Mouse (Mus musculus): ENCODE measurements around the gene Eef1e1. TPM values are rescaled to one million over a fixed set of nuclear protein-coding genes. Genes with fewer than 3 reads are reported as not detected.
A peak's percentile ranks its signal among the peaks of the same experiment; 100 is the strongest.

Eef1e1 gene
- polyA plus RNA-seq, 1 experiment from 2014 or later, result 107 TPM

GRCm38 (mm10) chr13:38616887-38617286, 42.0 kb downstream of the Eef1e1 start:
- no peaks in the 10 kb centered on the region for H3K27me3 ChIP-seq (replicated peaks)
- ATAC-seq (replicated peaks), result no peak
- H3K4me1 ChIP-seq, result no peaks in the 10 kb centered on the region
- no peaks in the 10 kb centered on the region; the same call in 1 of the 2 replicates for H3K36me3 ChIP-seq (replicated peaks)
- H3K27ac ChIP-seq, result no peak overlapping the region
- H3K9ac ChIP-seq, result no peak overlapping the region
- 89% methylated on average over 4 of the region's 4 CpGs for WGBS
- no peaks in the 10 kb centered on the region for H3K9me3 ChIP-seq
- no peak overlapping the region for H3K4me2 ChIP-seq
- H3K4me3 ChIP-seq, result no peak overlapping the region

GRCm38 (mm10) chr13:38615656-38616055, 43.2 kb downstream of the Eef1e1 start:
- no peaks in the 10 kb centered on the region for H3K27me3 ChIP-seq (replicated peaks)
- H3K9me3 ChIP-seq, result no peaks in the 10 kb centered on the region
- H3K4me2 ChIP-seq, result no peak overlapping the region
- H3K27ac ChIP-seq, result no peak overlapping the region
- no peak for ATAC-seq (replicated peaks)
- WGBS, result 95% methylated on average over 5 of the region's 5 CpGs
- no peak overlapping the region for H3K9ac ChIP-seq
- no peaks in the 10 kb centered on the region for H3K4me1 ChIP-seq
- H3K4me3 ChIP-seq, result no peak overlapping the region
- H3K36me3 ChIP-seq (replicated peaks), result no peaks in the 10 kb centered on the region; the same call in 1 of the 2 replicates

GRCm38 (mm10) chr13:38614298-38614697, 44.6 kb downstream of the Eef1e1 start:
- Histone ChIP-seq H3K36me3 (replicated peaks) (no peaks in the 10 kb centered on the region; the same call in 1 of the 2 replicates), H3K4me2 (no peak overlapping the region), H3K4me1 (no peaks in the 10 kb centered on the region), H3K27ac (no peak overlapping the region), H3K27me3 (replicated peaks) (no peaks in the 10 kb centered on the region), H3K9me3 (no peaks in the 10 kb centered on the region), H3K4me3 (no peak overlapping the region), H3K9ac (no peak overlapping the region)
- WGBS, result 67% methylated on average over 5 of the region's 5 CpGs
- ATAC-seq (replicated peaks), result no peak

- no peak overlapping the region for H3K4me3 ChIP-seq
- no peaks in the 10 kb centered on the region for H3K9me3 ChIP-seq
- H3K27me3 ChIP-seq (replicated peaks), result no peaks in the 10 kb centered on the region
- no peak overlapping the region for H3K4me2 ChIP-seq
- H3K9ac ChIP-seq, result no peak overlapping the region
- 91% methylated on average over 8 of the region's 8 CpGs for whole genome bisulfite sequencing
- no peaks in the 10 kb centered on the region; the same call in 1 of the 2 replicates for H3K36me3 ChIP-seq (replicated peaks)
- H3K27ac ChIP-seq, result no peak overlapping the region
- no peaks in the 10 kb centered on the region for H3K4me1 ChIP-seq
- ATAC-seq (replicated peaks), result no peak
These were observed 45.3 kb downstream of the Eef1e1 start for GRCm38 (mm10) chr13:38613583-38613982.

- Histone ChIP-seq H3K9ac (no peak overlapping the region), H3K4me1 (no peaks in the 10 kb centered on the region), H3K36me3 (replicated peaks) (no peaks in the 10 kb centered on the region; the same call in 1 of the 2 replicates), H3K4me2 (no peak overlapping the region), H3K9me3 (no peaks in the 10 kb centered on the region), H3K27me3 (replicated peaks) (no peaks in the 10 kb centered on the region), H3K4me3 (no peak overlapping the region), H3K27ac (no peak overlapping the region)
- 93% methylated on average over 9 of the region's 9 CpGs for whole genome bisulfite sequencing
- ATAC-seq (replicated peaks), result no peak
These were observed 46.2 kb downstream of the Eef1e1 start for GRCm38 (mm10) chr13:38612608-38613007.

- H3K27ac ChIP-seq, result no peak overlapping the region
- no peak overlapping the region for H3K4me3 ChIP-seq
- ATAC-seq (replicated peaks), result no peak
- H3K9ac ChIP-seq, result no peak overlapping the region
- H3K4me2 ChIP-seq, result no peak overlapping the region
- H3K4me1 ChIP-seq, result no peaks in the 10 kb centered on the region
- 95% methylated on average over 4 of the region's 4 CpGs for WGBS
- H3K36me3 ChIP-seq (replicated peaks), result no peaks in the 10 kb centered on the region; the same call in 1 of the 2 replicates
- no peaks in the 10 kb centered on the region for H3K27me3 ChIP-seq (replicated peaks)
- no peaks in the 10 kb centered on the region for H3K9me3 ChIP-seq
These were observed 46.7 kb downstream of the Eef1e1 start for GRCm38 (mm10) chr13:38612179-38612578.

DNA sequence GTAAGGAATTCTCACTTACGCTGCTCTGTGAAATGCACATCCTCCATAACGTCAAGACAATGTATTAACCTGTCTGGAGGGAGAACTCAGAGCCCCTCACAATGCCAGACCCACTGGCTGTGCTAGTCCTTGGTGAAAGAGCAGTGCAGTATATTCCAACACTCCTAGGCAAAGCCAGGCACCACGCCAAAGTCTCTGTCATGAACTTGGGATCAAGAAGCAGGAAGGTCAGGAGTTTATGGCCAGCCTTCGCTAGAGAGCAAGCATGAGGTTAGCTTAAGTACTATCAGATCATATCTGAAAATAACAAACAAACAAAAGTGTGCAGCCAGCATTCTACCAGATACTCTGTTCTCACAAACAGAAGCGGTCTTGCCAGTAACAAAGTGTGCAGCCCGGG, 48.5 kb downstream of the Eef1e1 start:
- Histone ChIP-seq H3K9me3 (no peaks in the 10 kb centered on the region), H3K27me3 (replicated peaks) (no peaks in the 10 kb centered on the region), H3K4me3 (no peak overlapping the region), H3K36me3 (replicated peaks) (no peaks in the 10 kb centered on the region; the same call in 1 of the 2 replicates), H3K27ac (no peak overlapping the region), H3K9ac (no peak overlapping the region), H3K4me1 (no peaks in the 10 kb centered on the region), H3K4me2 (no peak overlapping the region)
- WGBS, result 88% methylated on average over 6 of the region's 6 CpGs
- no peak for ATAC-seq (replicated peaks)

DNA sequence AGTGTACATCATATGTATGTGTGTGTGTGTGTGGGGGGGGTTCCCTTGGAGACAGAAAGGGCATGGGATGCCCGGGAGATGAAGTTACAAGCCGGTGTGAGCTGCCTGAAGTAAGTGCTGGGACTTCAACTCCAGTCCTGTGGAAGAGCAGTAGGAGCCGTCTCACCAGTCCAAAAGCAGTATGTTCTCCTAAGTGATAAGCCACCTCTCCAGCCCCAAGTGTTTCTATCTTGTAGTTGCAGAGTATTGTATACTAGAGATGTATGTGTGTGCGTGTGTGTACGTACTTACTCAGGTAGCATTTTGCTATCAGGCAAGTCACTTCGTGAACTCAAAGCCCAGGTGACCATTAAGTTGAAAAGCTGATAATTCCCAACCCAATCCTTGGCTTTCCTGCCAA, 51.7 kb downstream of the Eef1e1 start:
- H3K27me3 ChIP-seq (replicated peaks), result no peaks in the 10 kb centered on the region
- 91% methylated on average over 6 of the region's 6 CpGs for WGBS
- no peak overlapping the region for H3K9ac ChIP-seq
- H3K36me3 ChIP-seq (replicated peaks), result no peaks in the 10 kb centered on the region; the same call in 1 of the 2 replicates
- no peak overlapping the region for H3K27ac ChIP-seq
- H3K9me3 ChIP-seq, result no peaks in the 10 kb centered on the region
- H3K4me1 ChIP-seq, result no peaks in the 10 kb centered on the region
- H3K4me3 ChIP-seq, result no peak overlapping the region
- no peak overlapping the region for H3K4me2 ChIP-seq
- ATAC-seq (replicated peaks), result no peak

DNA sequence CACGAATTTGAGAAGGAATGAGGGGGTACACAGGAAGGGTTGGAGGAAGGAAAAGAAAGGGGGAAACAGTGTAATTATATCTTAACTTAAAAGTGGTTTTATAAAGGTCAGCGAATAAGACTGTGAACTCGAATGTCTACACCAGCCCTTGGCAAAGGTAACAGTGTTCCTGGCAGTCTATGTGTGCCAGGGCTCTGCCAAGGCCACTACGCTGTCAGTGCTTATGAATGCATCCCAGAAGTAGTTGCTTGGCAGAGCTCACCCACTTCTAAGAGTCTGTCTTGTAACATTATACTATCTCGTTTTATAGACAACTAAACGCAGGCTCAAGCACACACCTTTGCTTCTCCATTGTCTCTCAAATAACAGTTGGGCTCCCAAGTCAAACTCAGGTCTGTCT, 53.5 kb downstream of the Eef1e1 start:
- no peaks in the 10 kb centered on the region; the same call in 1 of the 2 replicates for H3K36me3 ChIP-seq (replicated peaks)
- 85% methylated on average over 6 of the region's 6 CpGs for WGBS
- H3K27me3 ChIP-seq (replicated peaks), result no peaks in the 10 kb centered on the region
- no peak overlapping the region for H3K4me3 ChIP-seq
- no peak overlapping the region for H3K27ac ChIP-seq
- ATAC-seq (replicated peaks), result no peak
- no peaks in the 10 kb centered on the region for H3K4me1 ChIP-seq
- no peaks in the 10 kb centered on the region for H3K9me3 ChIP-seq
- H3K4me2 ChIP-seq, result no peak overlapping the region
- no peak overlapping the region for H3K9ac ChIP-seq

- H3K4me2 ChIP-seq, result no peak overlapping the region
- H3K27ac ChIP-seq, result no peak overlapping the region
- WGBS, result 91% methylated on average over 13 of the region's 13 CpGs
- H3K9me3 ChIP-seq, result no peaks in the 10 kb centered on the region
- no peaks in the 10 kb centered on the region for H3K27me3 ChIP-seq (replicated peaks)
- no peak for ATAC-seq (replicated peaks)
- no peak overlapping the region for H3K4me3 ChIP-seq
- no peak overlapping the region for H3K9ac ChIP-seq
- no peaks in the 10 kb centered on the region for H3K4me1 ChIP-seq
- H3K36me3 ChIP-seq (replicated peaks), result no peaks in the 10 kb centered on the region; the same call in 1 of the 2 replicates
These were observed 55.9 kb downstream of the Eef1e1 start for GRCm38 (mm10) chr13:38602966-38603365.

DNA sequence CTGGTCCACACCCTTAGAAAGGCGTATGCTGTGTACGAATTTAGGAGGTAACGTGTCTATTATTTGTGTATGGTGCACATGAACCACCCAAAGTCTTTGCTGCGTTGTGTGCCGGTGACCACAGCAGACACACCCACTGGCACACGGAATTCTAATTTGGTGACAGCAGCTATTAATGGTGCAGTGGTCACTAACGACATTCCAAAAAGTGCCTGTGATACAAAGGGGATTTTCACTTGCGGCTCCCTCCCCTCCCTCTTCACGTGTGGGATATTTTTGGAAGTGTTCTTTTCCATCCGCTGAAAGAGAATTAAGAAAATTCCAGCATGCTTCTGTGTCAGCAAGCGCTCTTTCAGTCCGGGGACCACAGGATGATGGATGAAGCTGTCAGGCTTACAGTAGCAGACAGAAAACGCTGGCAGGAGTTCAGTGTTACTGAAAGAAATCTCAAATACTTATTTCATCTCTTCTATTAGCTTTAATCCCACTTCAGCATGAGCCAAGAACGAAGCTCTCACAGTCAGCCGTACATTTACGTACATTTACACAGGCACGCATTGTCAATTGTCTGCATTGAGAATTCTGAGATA, 56.5 kb downstream of the Eef1e1 start:
- no peak for ATAC-seq (replicated peaks)
- H3K4me2 ChIP-seq, result no peak overlapping the region
- no peaks in the 10 kb centered on the region for H3K9me3 ChIP-seq

DNA sequence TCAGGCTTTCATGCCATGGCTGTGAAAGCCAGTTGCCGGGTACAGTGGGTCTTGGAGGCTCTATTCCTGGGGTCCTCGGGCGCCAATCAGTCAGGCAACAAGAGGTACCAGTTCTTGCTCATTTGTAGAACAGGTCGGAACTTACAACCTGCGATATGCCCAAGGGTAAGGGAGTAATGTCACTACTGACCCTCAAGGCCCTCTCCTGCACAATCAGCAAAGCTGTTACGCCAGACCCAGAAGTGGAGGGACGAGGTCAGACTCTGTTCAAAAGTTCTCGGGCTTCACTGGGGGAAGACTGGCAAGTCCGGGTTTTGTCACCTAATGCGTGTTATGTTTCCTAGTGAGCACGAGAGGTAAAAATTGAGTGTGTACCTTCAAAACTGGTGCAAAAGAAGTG, 58.0 kb downstream of the Eef1e1 start:
- H3K9ac ChIP-seq, result no peak overlapping the region
- H3K4me3 ChIP-seq, result no peak overlapping the region
- no peaks in the 10 kb centered on the region for H3K27me3 ChIP-seq (replicated peaks)
- H3K27ac ChIP-seq, result no peak overlapping the region
- H3K9me3 ChIP-seq, result no peaks in the 10 kb centered on the region
- WGBS, result 92% methylated on average over 11 of the region's 11 CpGs
- no peaks in the 10 kb centered on the region for H3K4me1 ChIP-seq
- no peak for ATAC-seq (replicated peaks)
- H3K4me2 ChIP-seq, result no peak overlapping the region
- no peaks in the 10 kb centered on the region; the same call in 1 of the 2 replicates for H3K36me3 ChIP-seq (replicated peaks)

More for the DNA sequence above, 56.5 kb downstream of the Eef1e1 start:
- Histone ChIP-seq H3K4me3 (no peak overlapping the region), H3K27ac (no peak overlapping the region), H3K27me3 (replicated peaks) (no peaks in the 10 kb centered on the region), H3K36me3 (replicated peaks) (no peaks in the 10 kb centered on the region; the same call in 1 of the 2 replicates), H3K9ac (no peak overlapping the region), H3K4me1 (no peaks in the 10 kb centered on the region)
- 80% methylated on average over 17 of the region's 17 CpGs for WGBS

GRCm38 (mm10) chr13:38597076-38597475, 61.8 kb downstream of the Eef1e1 start:
- no peaks in the 10 kb centered on the region for H3K9me3 ChIP-seq
- no peak overlapping the region for H3K9ac ChIP-seq
- H3K4me2 ChIP-seq, result no peak overlapping the region
- no peaks in the 10 kb centered on the region for H3K27me3 ChIP-seq (replicated peaks)
- whole genome bisulfite sequencing, result 52% methylated on average over 3 of the region's 3 CpGs
- no peaks in the 10 kb centered on the region for H3K36me3 ChIP-seq (replicated peaks)
- no peak overlapping the region for H3K4me3 ChIP-seq
- no peaks in the 10 kb centered on the region for H3K4me1 ChIP-seq
- 0 out of 2 replicates have a peak, but pooled peaks have one; percentile 56 for ATAC-seq (replicated peaks)
- H3K27ac ChIP-seq, result no peak overlapping the region
